Mouse (Mus musculus) layer of hippocampus, adult 9-10 months (tissue): ENCODE measurements at regions not wholly inside any gene's neighbourhood (a gene's known extent, or its start where the extent isn't known, plus 50 kb on each side); places are given as distances from the start of the nearest gene placed in this dataset.

Experiments used
- DNase-seq: peaks from one replicate; pipeline ENCODE4 v3.0.0; 2022; ENCODE audit warnings: low spot score

GRCm38 (mm10) chr13:59916166-59917044 is 93.5 kb upstream of the Tut7 start:
- DNase-seq, result no peak

GRCm38 (mm10) chr13:59915734-59916133 is 92.8 kb upstream of the Tut7 start:
- no peak for DNase-seq

GRCm38 (mm10) chr13:59910179-59911071 is 87.5 kb upstream of the Tut7 start:
- DNase-seq, result no peak

GRCm38 (mm10) chr13:59909400-59909799 is 86.5 kb upstream of the Tut7 start:
- no peak for DNase-seq

- no peak for DNase-seq
These were observed 85.8 kb upstream of the Tut7 start for GRCm38 (mm10) chr13:59908786-59909185.

- DNase-seq, result no peak
These were observed 82.5 kb upstream of the Tut7 start for GRCm38 (mm10) chr13:59905488-59905887.

- no peak for DNase-seq
These were observed 81.5 kb upstream of the Tut7 start for GRCm38 (mm10) chr13:59904415-59904814.

GRCm38 (mm10) chr13:59899521-59899920 is 76.6 kb upstream of the Tut7 start:
- DNase-seq, result no peak

GRCm38 (mm10) chr13:59895754-59896153 is 72.8 kb upstream of the Tut7 start:
- DNase-seq, result no peak

GRCm38 (mm10) chr13:59894094-59894493 is 71.1 kb upstream of the Tut7 start:
- DNase-seq, result no peak

GRCm38 (mm10) chr13:59892961-59893360 is 70.0 kb upstream of the Tut7 start:
- DNase-seq, result no peak

GRCm38 (mm10) chr13:59892340-59892739 is 69.4 kb upstream of the Tut7 start:
- no peak for DNase-seq

- DNase-seq, result no peak
These were observed 68.8 kb upstream of the Tut7 start for GRCm38 (mm10) chr13:59891737-59892136.

- peak; percentile 38 for DNase-seq
These were observed 66.6 kb upstream of the Tut7 start for GRCm38 (mm10) chr13:59889468-59890117.

GRCm38 (mm10) chr13:59888038-59889016 is 65.4 kb upstream of the Tut7 start:
- DNase-seq, result no peak

- DNase-seq, result no peak
These were observed 64.4 kb upstream of the Tut7 start for GRCm38 (mm10) chr13:59887306-59887705.

GRCm38 (mm10) chr13:59886572-59886971 is 63.6 kb upstream of the Tut7 start:
- no peak for DNase-seq

GRCm38 (mm10) chr13:59881989-59882784 is 59.2 kb upstream of the Tut7 start:
- DNase-seq, result no peak

- no peak for DNase-seq
These were observed 57.1 kb upstream of the Tut7 start for GRCm38 (mm10) chr13:59880055-59880454.

GRCm38 (mm10) chr13:59875637-59876036 is 52.7 kb upstream of the Tut7 start:
- no peak for DNase-seq
